Mouse (Mus musculus): ENCODE measurements at regions not wholly inside any gene's neighbourhood (a gene's known extent, or its start where the extent isn't known, plus 50 kb on each side); places are given as distances from the start of the nearest gene placed in this dataset.

GRCm38 (mm10) chr9:30186261-30186660 lies 223.3 kb upstream of the Ntm start:
- Histone ChIP-seq H3K27ac (ENCODE audit: control insufficient read depth, low read depth, low read length) (no peak overlapping the region), H3K9ac (ENCODE audit: control insufficient read depth, low read depth, low read length, poor library complexity, severe bottlenecking) (no peak overlapping the region), H3K79me2 (ENCODE audit: control insufficient read depth, insufficient read depth, low read length, poor library complexity) (no peaks in the 10 kb centered on the region), H3K4me3 (ENCODE audit: control insufficient read depth in 1 of 2, insufficient read depth in 1 of 2, low read depth in 2 of 2, low read length in 2 of 2) (no peak overlapping the region), H3K4me1 (ENCODE audit: control insufficient read depth in 1 of 2, insufficient read depth in 2 of 2, low read length in 2 of 2) (no peaks in the 10 kb centered on the region), H3K9me3 (replicated peaks; ENCODE audit: insufficient read depth, low read length) (no peaks in the 10 kb centered on the region), H3K36me3 (ENCODE audit: control insufficient read depth in 1 of 2, insufficient read depth in 2 of 2, low read length in 2 of 2) (no peaks in the 10 kb centered on the region), H3K27me3 (ENCODE audit: control insufficient read depth in 1 of 2, insufficient read depth in 2 of 2, low read length in 2 of 2) (no peaks in the 10 kb centered on the region)
- DNase-seq (ENCODE audit: low read depth, low spot score), result no peak
- no peak for TF ChIP-seq TAL1 (IDR thresholded peaks at IDR 0.05; ENCODE audit: low read length)
- TF ChIP-seq E2F4 (IDR thresholded peaks at IDR 0.05; ENCODE audit: borderline replicate concordance, low read depth, low read length), result no peak
- TF ChIP-seq BHLHE40 (IDR thresholded peaks at IDR 0.05; ENCODE audit: borderline replicate concordance, low read depth, low read length), result no peak

DNA sequence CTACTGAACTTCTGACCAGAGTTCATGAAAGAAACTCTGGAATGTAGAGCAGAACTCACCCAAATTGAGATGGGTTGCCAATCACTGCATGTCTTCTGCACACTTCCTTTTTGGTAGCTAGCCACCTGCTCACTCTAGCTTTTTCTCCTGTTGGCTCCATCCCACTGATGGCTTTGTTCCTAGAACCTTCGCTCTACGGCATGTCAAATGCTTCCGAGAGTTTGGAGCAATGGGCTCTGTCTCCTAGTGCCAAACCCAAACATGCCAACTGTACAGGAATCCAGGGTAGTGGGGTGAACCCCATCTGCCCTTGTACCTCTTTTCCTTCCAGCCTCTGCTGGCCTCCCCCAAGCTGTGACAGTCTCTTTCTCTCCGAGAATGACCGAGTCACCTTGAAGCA lies 227.1 kb upstream of the Ntm start:
- H3K79me2 ChIP-seq (ENCODE audit: control insufficient read depth, insufficient read depth, low read length, poor library complexity), result no peaks in the 10 kb centered on the region
- no peak for DNase-seq (ENCODE audit: low read depth, low spot score)
- no peak overlapping the region for H3K27ac ChIP-seq (ENCODE audit: control insufficient read depth, low read depth, low read length)
- H3K4me1 ChIP-seq (ENCODE audit: control insufficient read depth in 1 of 2, insufficient read depth in 2 of 2, low read length in 2 of 2), result no peaks in the 10 kb centered on the region
- no peak overlapping the region for H3K4me3 ChIP-seq (ENCODE audit: control insufficient read depth in 1 of 2, insufficient read depth in 1 of 2, low read depth in 2 of 2, low read length in 2 of 2)
- no peaks in the 10 kb centered on the region for H3K9me3 ChIP-seq (replicated peaks; ENCODE audit: insufficient read depth, low read length)
- TF ChIP-seq CHD2 (IDR thresholded peaks at IDR 0.05; ENCODE audit: low read length) (no peak), GABPA (IDR thresholded peaks at IDR 0.05; ENCODE audit: low read depth, low read length) (no peak), KAT2A (conservative IDR thresholded peaks at IDR 0.05; ENCODE audit: low read depth, low read length) (no peak), MAFK (IDR thresholded peaks at IDR 0.05; ENCODE audit: borderline replicate concordance, low read depth, low read length) (no peak), TBP (IDR thresholded peaks at IDR 0.05; ENCODE audit: low read depth, low read length) (no peak), CHD1 (IDR thresholded peaks at IDR 0.05; ENCODE audit: low read depth, low read length) (no peak)
- no peaks in the 10 kb centered on the region for H3K36me3 ChIP-seq (ENCODE audit: control insufficient read depth in 1 of 2, insufficient read depth in 2 of 2, low read length in 2 of 2)
- no peaks in the 10 kb centered on the region for H3K27me3 ChIP-seq (ENCODE audit: control insufficient read depth in 1 of 2, insufficient read depth in 2 of 2, low read length in 2 of 2)
- no peak overlapping the region for H3K9ac ChIP-seq (ENCODE audit: control insufficient read depth, low read depth, low read length, poor library complexity, severe bottlenecking)

DNA sequence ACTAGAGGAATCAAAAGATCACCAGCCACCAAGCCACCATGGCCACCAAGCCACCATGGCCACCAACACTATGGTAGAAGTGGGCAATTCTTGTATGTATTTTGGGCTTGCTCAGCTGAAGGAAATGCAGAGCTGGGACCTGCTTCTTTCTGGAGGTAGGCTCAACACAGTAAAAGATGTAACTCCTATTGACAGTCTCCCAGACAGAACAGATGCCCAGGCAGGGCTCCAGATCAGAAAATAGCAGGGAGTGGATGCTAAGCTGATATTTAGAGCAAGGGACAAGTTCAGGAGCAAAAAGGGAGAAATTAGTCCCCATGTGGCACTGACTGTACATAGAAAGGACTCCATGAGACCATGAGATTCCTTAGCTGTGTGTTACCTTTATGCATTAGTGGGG lies 228.2 kb upstream of the Ntm start:
- no peak for TF ChIP-seq ETS1 (IDR thresholded peaks at IDR 0.05; ENCODE audit: low read depth, low read length)
- no peak for TF ChIP-seq KAT2A (conservative IDR thresholded peaks at IDR 0.05; ENCODE audit: low read depth, low read length)
- TF ChIP-seq UBTF (IDR thresholded peaks at IDR 0.05; ENCODE audit: borderline replicate concordance, insufficient read depth, low read depth, low read length), result no peak
- TF ChIP-seq TCF12 (IDR thresholded peaks at IDR 0.05; ENCODE audit: low read depth, low read length), result no peak
- no peak for TF ChIP-seq ZNF384 (IDR thresholded peaks at IDR 0.05; ENCODE audit: low read depth, low read length)
- no peak for TF ChIP-seq TAL1 (IDR thresholded peaks at IDR 0.05; ENCODE audit: low read length)
- no peak for TF ChIP-seq BHLHE40 (IDR thresholded peaks at IDR 0.05; ENCODE audit: borderline replicate concordance, low read depth, low read length)
- H3K27me3 ChIP-seq (ENCODE audit: control insufficient read depth in 1 of 2, insufficient read depth in 2 of 2, low read length in 2 of 2), result no peaks in the 10 kb centered on the region
- no peak for DNase-seq (ENCODE audit: low read depth, low spot score)
- H3K4me3 ChIP-seq (ENCODE audit: control insufficient read depth in 1 of 2, insufficient read depth in 1 of 2, low read depth in 2 of 2, low read length in 2 of 2), result no peak overlapping the region
- H3K36me3 ChIP-seq (ENCODE audit: control insufficient read depth in 1 of 2, insufficient read depth in 2 of 2, low read length in 2 of 2), result no peaks in the 10 kb centered on the region
- no peak overlapping the region for H3K27ac ChIP-seq (ENCODE audit: control insufficient read depth, low read depth, low read length)
- no peaks in the 10 kb centered on the region for H3K79me2 ChIP-seq (ENCODE audit: control insufficient read depth, insufficient read depth, low read length, poor library complexity)
- H3K9me3 ChIP-seq (replicated peaks; ENCODE audit: insufficient read depth, low read length), result no peaks in the 10 kb centered on the region
- no peak overlapping the region for H3K9ac ChIP-seq (ENCODE audit: control insufficient read depth, low read depth, low read length, poor library complexity, severe bottlenecking)
- H3K4me1 ChIP-seq (ENCODE audit: control insufficient read depth in 1 of 2, insufficient read depth in 2 of 2, low read length in 2 of 2), result no peaks in the 10 kb centered on the region
